Mouse (Mus musculus): ENCODE results near the gene Clcf1. TPM values are rescaled to one million over a fixed set of nuclear protein-coding genes. Genes with fewer than 3 reads are reported as not detected.

Gene Clcf1
- polyA plus RNA-seq, 1 experiment from 2014 or later, result 0.49 TPM

DNA sequence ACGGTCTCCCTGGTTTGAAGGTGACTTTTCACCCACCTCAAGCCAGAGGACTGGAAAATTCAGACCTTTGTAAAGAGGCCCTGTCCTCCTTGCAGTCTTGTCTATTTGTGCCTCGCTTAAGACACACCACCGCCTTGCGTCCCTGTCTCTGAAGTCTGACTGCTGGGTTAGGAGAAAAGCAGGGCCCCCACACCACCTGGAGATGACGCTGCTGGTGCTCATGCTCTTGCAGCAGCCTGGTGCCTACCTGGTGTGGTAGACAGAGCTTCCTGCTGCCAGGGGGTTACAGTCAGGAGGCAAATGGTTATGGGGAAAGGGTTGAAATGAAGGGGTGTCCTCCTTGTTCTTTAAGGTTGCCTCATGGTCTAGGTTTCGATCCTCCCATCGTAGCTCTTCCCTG is 40.2 kb downstream of the Clcf1 start:
- no peak overlapping the region for H3K4me3 ChIP-seq (replicated peaks; ENCODE audit: low read length)
- H3K4me2 ChIP-seq (ENCODE audit: low read length), result no peak overlapping the region
- 88% methylated on average over 7 of the region's 7 CpGs for WGBS
- H3K36me3 ChIP-seq (ENCODE audit: control insufficient read depth, insufficient read depth), result no peaks in the 10 kb centered on the region
- no peaks in the 10 kb centered on the region for H3K9me3 ChIP-seq (ENCODE audit: control insufficient read depth, low read length)
- peaks cover 9% of the 10 kb centered on the region for H3K4me1 ChIP-seq (replicated peaks; ENCODE audit: control insufficient read depth, insufficient read depth, low read length)
- no peak for ATAC-seq
- H3K27ac ChIP-seq (ENCODE audit: low read length), result no peak overlapping the region
- H3K9ac ChIP-seq (replicated peaks; ENCODE audit: low read depth, low read length), result no peak overlapping the region
- H3K27me3 ChIP-seq (replicated peaks; ENCODE audit: control insufficient read depth, insufficient read depth, low read length), result no peaks in the 10 kb centered on the region

DNA sequence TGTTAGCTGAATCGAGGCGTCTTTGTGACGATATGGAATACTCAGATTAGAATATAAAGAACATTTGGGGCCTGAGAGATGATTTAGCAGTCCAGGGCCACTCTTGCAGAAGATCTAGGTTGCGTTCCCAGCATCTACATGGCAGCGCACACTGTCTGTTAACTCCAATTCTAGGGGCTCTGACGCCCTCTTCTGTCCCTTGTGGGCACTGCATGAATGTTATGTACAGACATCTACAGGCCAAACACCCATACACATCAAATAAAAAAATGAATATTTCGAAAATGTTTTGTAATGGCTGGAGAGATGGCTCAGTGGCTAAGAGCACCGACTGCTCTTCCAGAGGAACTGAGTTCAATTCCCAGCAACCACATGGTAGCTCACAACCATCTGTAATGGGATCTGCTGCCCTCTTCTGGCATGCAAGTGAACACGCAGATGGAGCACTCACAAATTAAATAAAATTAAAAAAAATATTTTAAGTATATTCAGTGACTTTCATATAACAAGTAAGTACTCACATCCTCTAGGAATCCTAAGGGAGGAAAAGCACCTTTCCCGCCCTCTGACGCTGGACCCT is 41.6 kb downstream of the Clcf1 start:
- no peaks in the 10 kb centered on the region for H3K27me3 ChIP-seq (replicated peaks; ENCODE audit: control insufficient read depth, insufficient read depth, low read length)
- no peak overlapping the region for H3K9ac ChIP-seq (replicated peaks; ENCODE audit: low read depth, low read length)
- H3K4me1 ChIP-seq (replicated peaks; ENCODE audit: control insufficient read depth, insufficient read depth, low read length), result peaks cover 9% of the 10 kb centered on the region
- ATAC-seq, result no peak
- no peaks in the 10 kb centered on the region for H3K36me3 ChIP-seq (ENCODE audit: control insufficient read depth, insufficient read depth)
- WGBS, result 76% methylated on average over 11 of the region's 11 CpGs
- no peaks in the 10 kb centered on the region for H3K9me3 ChIP-seq (ENCODE audit: control insufficient read depth, low read length)
- no peak overlapping the region for H3K27ac ChIP-seq (ENCODE audit: low read length)
- no peak overlapping the region for H3K4me2 ChIP-seq (ENCODE audit: low read length)
- no peak overlapping the region for H3K4me3 ChIP-seq (replicated peaks; ENCODE audit: low read length)

DNA sequence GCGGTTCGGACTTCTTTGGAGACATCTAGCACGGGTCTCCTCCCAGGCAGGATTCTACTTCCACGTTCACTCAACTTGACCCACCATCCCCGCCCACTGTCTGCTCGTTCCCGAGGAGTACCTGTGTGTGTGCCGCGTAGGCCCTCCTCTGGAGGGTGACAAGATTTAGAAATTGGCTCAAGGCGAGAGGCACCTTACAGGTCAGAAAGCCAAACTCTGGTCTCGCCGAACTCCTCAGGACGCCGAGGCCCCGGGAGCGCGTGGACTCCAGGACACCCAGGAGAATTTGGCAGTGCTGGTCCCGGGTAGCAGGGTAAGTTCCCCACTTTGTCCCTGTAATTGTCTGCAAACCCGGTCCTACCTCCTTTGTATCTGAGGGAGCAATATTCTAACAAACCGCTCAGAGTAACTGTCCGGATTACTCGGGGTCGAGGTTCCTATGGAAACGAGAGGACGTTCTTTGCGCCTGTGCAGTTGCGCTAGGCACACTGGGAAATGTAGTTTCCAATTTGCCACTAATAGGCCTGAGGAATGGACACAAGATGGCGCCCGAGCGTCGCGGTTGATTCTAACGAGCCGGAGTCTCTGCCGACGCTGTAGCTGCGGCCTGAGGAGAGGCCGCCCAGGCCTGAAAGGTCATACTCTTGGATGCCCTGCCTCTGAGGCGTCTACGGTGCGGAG is 43.3 kb downstream of the Clcf1 start:
- Histone ChIP-seq H3K27ac (ENCODE audit: low read length) (no peak overlapping the region), H3K4me3 (replicated peaks; ENCODE audit: low read length) (peak overlapping the region; percentile 54), H3K9me3 (ENCODE audit: control insufficient read depth, low read length) (no peaks in the 10 kb centered on the region), H3K4me2 (ENCODE audit: low read length) (peak overlapping the region; percentile 92), H3K9ac (replicated peaks; ENCODE audit: low read depth, low read length) (peak overlapping the region; percentile 59), H3K27me3 (replicated peaks; ENCODE audit: control insufficient read depth, insufficient read depth, low read length) (no peaks in the 10 kb centered on the region), H3K4me1 (replicated peaks; ENCODE audit: control insufficient read depth, insufficient read depth, low read length) (peaks cover 9% of the 10 kb centered on the region), H3K36me3 (ENCODE audit: control insufficient read depth, insufficient read depth) (no peaks in the 10 kb centered on the region)
- ATAC-seq, result peak; percentile 94
- under 1% methylated on average over 41 of the region's 41 CpGs for WGBS

DNA sequence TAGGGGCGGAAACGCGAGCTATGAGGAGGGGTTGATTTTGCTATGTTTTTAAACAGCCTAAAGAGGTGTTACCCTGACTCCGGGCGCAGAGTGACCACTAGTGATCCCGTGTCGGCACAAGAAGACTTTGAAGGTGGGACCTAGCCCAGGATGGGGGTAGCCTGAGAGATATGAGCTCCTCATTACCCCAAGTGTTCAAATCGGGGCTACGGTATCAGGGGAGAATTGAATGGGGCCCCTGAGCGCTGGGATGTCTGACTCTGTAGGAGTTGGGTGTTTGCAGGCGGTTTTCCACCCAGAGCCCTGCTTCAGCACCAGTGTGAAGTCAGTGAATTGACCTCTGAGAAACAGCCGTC is 43.8 kb downstream of the Clcf1 start:
- ATAC-seq, result no peak
- Histone ChIP-seq H3K9ac (replicated peaks; ENCODE audit: low read depth, low read length) (peak overlapping the region; percentile 59), H3K4me1 (replicated peaks; ENCODE audit: control insufficient read depth, insufficient read depth, low read length) (peaks cover 9% of the 10 kb centered on the region), H3K27ac (ENCODE audit: low read length) (no peak overlapping the region), H3K4me2 (ENCODE audit: low read length) (peak overlapping the region; percentile 92), H3K9me3 (ENCODE audit: control insufficient read depth, low read length) (no peaks in the 10 kb centered on the region), H3K36me3 (ENCODE audit: control insufficient read depth, insufficient read depth) (no peaks in the 10 kb centered on the region), H3K27me3 (replicated peaks; ENCODE audit: control insufficient read depth, insufficient read depth, low read length) (no peaks in the 10 kb centered on the region), H3K4me3 (replicated peaks; ENCODE audit: low read length) (peak overlapping the region; percentile 54)
- WGBS, result 20% methylated on average over 12 of the region's 12 CpGs

DNA sequence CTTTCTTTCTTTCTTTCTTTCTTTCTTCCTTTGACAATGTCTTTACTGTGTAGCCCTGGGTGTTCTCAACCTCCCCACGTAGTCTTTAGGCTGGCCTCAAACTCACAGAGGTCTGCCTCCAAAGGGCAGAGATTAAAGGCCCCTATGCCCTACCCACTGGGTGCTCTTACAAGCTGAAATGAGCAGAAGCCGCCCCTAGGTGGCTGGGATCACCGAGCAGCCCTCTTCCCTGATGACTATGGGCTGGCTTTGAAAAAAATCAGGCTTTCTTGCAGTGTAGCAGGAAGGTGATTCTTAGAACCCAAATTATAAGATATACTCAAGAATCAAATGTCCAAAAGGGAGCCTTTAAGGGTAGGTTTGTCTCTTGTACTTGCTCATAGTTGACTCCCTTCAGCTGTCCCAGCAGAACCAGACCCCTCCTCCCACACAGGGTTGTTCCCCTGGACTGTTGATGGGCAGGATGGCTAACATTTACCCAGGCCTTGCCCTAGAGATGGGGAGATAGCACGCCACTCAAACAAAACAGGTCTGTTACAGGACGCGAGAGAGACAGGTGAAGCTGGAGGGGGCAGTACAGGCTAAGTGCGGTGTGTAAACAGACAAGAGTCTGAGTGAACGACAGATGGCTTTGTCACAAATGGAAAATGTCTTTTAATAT is 47.1 kb downstream of the Clcf1 start:
- 51% methylated on average over 8 of the region's 8 CpGs for WGBS
- no peak overlapping the region for H3K4me3 ChIP-seq (replicated peaks; ENCODE audit: low read length)
- no peaks in the 10 kb centered on the region for H3K27me3 ChIP-seq (replicated peaks; ENCODE audit: control insufficient read depth, insufficient read depth, low read length)
- no peak overlapping the region for H3K9ac ChIP-seq (replicated peaks; ENCODE audit: low read depth, low read length)
- H3K36me3 ChIP-seq (ENCODE audit: control insufficient read depth, insufficient read depth), result no peaks in the 10 kb centered on the region
- peaks cover 9% of the 10 kb centered on the region for H3K4me1 ChIP-seq (replicated peaks; ENCODE audit: control insufficient read depth, insufficient read depth, low read length)
- no peaks in the 10 kb centered on the region for H3K9me3 ChIP-seq (ENCODE audit: control insufficient read depth, low read length)
- no peak for ATAC-seq
- H3K4me2 ChIP-seq (ENCODE audit: low read length), result no peak overlapping the region
- H3K27ac ChIP-seq (ENCODE audit: low read length), result no peak overlapping the region

DNA sequence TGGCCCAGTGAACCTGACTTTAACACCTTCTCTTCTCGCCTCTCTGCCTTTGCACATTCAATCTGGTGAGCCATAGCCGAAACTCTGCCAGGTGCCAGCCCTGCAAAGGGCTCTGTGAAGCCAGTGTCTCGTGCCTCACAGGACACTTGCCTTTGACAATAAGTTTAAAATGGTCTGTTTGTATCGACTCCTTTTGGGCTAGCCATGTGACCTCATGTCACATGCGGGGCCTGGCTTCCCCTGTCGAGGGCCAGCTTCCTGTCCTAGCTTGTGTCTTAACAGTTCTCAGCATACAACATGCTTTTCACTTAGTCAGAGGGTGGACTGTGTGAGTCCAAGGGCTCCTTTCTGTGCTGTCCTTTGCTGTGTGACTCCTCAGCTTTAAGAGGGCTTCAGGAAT is 48.7 kb downstream of the Clcf1 start:
- ATAC-seq, result no peak
- H3K9me3 ChIP-seq (ENCODE audit: control insufficient read depth, low read length), result no peaks in the 10 kb centered on the region
- no peak overlapping the region for H3K4me2 ChIP-seq (ENCODE audit: low read length)
- H3K27me3 ChIP-seq (replicated peaks; ENCODE audit: control insufficient read depth, insufficient read depth, low read length), result 0 out of 2 replicates have a peak, but pooled peaks cover 3% of the 10 kb centered on the region
- WGBS, result 72% methylated on average over 6 of the region's 6 CpGs
- H3K36me3 ChIP-seq (ENCODE audit: control insufficient read depth, insufficient read depth), result no peaks in the 10 kb centered on the region
- H3K4me1 ChIP-seq (replicated peaks; ENCODE audit: control insufficient read depth, insufficient read depth, low read length), result peaks cover 3% of the 10 kb centered on the region
- H3K27ac ChIP-seq (ENCODE audit: low read length), result no peak overlapping the region
- no peak overlapping the region for H3K4me3 ChIP-seq (replicated peaks; ENCODE audit: low read length)
- no peak overlapping the region for H3K9ac ChIP-seq (replicated peaks; ENCODE audit: low read depth, low read length)

DNA sequence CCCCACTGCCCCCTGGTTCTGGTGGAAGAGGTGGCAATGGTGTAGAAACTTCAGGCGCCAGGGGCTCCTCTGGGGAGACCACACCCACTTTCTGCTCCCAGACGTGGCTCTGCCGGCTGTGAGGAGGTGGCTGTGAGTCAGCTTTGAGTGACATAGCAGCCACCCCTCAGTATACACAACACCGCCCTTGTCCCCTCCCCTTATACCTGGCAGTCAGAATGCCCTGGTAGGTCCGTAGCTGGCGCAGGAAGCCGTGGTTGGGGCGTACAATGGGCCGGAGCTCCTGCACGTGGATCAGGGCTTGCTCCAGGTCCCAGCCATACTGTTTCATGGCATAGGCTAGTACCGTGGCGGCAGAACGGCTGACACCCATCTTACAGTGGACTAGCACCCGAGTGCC is 49.7 kb downstream of the Clcf1 start:
- no peaks in the 10 kb centered on the region for H3K9me3 ChIP-seq (ENCODE audit: control insufficient read depth, low read length)
- no peak overlapping the region for H3K4me2 ChIP-seq (ENCODE audit: low read length)
- 0 out of 2 replicates have a peak, but pooled peaks cover 5% of the 10 kb centered on the region for H3K27me3 ChIP-seq (replicated peaks; ENCODE audit: control insufficient read depth, insufficient read depth, low read length)
- H3K36me3 ChIP-seq (ENCODE audit: control insufficient read depth, insufficient read depth), result no peaks in the 10 kb centered on the region
- H3K4me1 ChIP-seq (replicated peaks; ENCODE audit: control insufficient read depth, insufficient read depth, low read length), result no peaks in the 10 kb centered on the region
- no peak for ATAC-seq
- 69% methylated on average over 14 of the region's 14 CpGs for WGBS
- H3K27ac ChIP-seq (ENCODE audit: low read length), result no peak overlapping the region
- H3K9ac ChIP-seq (replicated peaks; ENCODE audit: low read depth, low read length), result no peak overlapping the region
- H3K4me3 ChIP-seq (replicated peaks; ENCODE audit: low read length), result no peak overlapping the region

DNA sequence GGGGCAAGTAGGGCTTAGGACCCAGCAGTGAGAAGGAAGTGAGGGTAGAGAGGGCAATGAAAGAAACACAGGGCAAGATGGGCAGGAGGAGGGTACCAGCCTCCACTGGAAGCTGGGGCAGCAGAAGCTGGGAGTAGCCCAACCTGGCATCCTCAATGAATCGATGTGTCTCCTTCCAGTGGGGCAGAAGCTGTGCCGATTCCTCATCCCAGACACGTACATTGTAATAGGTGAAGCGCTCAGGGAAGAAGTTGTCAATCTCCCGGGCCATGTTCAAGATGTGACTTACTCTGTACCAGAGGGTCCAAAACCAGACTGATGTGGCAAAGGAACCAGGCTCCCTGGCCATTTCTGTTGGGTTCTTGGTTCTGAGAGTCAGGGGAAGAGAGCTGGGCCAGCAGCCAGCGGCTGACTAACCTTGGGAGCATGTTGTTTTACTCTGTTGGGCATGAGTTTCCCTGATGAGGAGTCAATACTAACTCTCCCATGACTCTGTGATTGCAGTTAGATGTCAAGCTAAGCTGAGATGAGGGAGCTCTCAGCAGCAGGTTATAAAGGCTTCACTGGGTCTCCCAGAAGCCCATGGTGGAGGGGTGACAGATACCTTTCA is 50.2 kb downstream of the Clcf1 start:
- 0 out of 2 replicates have a peak, but pooled peaks cover 5% of the 10 kb centered on the region for H3K27me3 ChIP-seq (replicated peaks; ENCODE audit: control insufficient read depth, insufficient read depth, low read length)
- no peaks in the 10 kb centered on the region for H3K36me3 ChIP-seq (ENCODE audit: control insufficient read depth, insufficient read depth)
- H3K4me3 ChIP-seq (replicated peaks; ENCODE audit: low read length), result no peak overlapping the region
- 0 out of 2 replicates have a peak, but pooled peaks cover 5% of the 10 kb centered on the region for H3K4me1 ChIP-seq (replicated peaks; ENCODE audit: control insufficient read depth, insufficient read depth, low read length)
- no peaks in the 10 kb centered on the region for H3K9me3 ChIP-seq (ENCODE audit: control insufficient read depth, low read length)
- no peak overlapping the region for H3K27ac ChIP-seq (ENCODE audit: low read length)
- ATAC-seq, result no peak
- WGBS, result 95% methylated on average over 6 of the region's 6 CpGs
- no peak overlapping the region for H3K9ac ChIP-seq (replicated peaks; ENCODE audit: low read depth, low read length)
- no peak overlapping the region for H3K4me2 ChIP-seq (ENCODE audit: low read length)

DNA sequence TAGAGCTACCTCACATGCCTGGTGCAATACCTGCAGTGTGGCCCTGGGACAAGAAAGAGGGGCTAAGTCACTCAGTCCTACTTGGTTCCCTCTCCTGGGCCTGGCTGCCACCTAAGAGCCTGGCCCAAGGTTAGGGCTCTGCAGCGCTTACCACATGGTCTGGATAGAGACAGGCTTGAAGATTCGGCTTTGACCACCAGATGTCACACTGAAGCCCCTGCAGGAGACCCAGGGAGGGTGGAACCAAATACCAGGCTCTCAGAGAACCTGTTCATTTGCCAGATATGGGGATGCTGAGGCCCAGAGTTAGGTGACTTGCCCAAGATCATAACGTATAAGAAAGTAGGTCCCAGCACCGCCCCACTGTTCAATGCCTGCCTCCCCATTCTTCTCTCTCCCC is 51.9 kb downstream of the Clcf1 start:
- Histone ChIP-seq H3K4me1 (replicated peaks; ENCODE audit: control insufficient read depth, insufficient read depth, low read length) (0 out of 2 replicates have a peak, but pooled peaks cover 5% of the 10 kb centered on the region), H3K4me2 (ENCODE audit: low read length) (no peak overlapping the region), H3K9ac (replicated peaks; ENCODE audit: low read depth, low read length) (no peak overlapping the region), H3K27me3 (replicated peaks; ENCODE audit: control insufficient read depth, insufficient read depth, low read length) (peaks cover 9% of the 10 kb centered on the region; the same call in 1 of the 2 replicates), H3K36me3 (ENCODE audit: control insufficient read depth, insufficient read depth) (no peaks in the 10 kb centered on the region), H3K4me3 (replicated peaks; ENCODE audit: low read length) (no peak overlapping the region), H3K27ac (ENCODE audit: low read length) (no peak overlapping the region), H3K9me3 (ENCODE audit: control insufficient read depth, low read length) (no peaks in the 10 kb centered on the region)
- ATAC-seq, result no peak
- 64% methylated on average over 4 of the region's 4 CpGs for WGBS
